Comparison of ENCODE assay signal across 17 mouse cellular contexts in genomic region chr1:106406852-106407251, GRCm38 (mm10).
DNase-seq lines count a peak whose midpoint lies in the region; ATAC-seq and TF ChIP-seq lines count a peak whose summit lies in the region.
"Had no signal": no experiment of that assay in that cellular context is flagged by ENCODE, and none has a peak within 500 bp of the region (broad histone marks: within the 10 kb centered on the region; RNA-seq: fewer than 3 reads in every experiment).

No protein-coding gene starts in this region.

- no peaks in the 10 kb centered on the region for H3K9me3 ChIP-seq in forebrain, postnatal 0 days (ENCODE audit: low read length)
- H3K9me3 ChIP-seq: embryonic facial prominence, embryonic 10.5 days had no signal

- DNase-seq in left cerebral cortex, postnatal 10 days (ENCODE audit: extremely low spot score in 1 of 2, low spot score in 2 of 2), result peak; percentile 38 to 54
- no peak for DNase-seq in left cerebral cortex, adult 11 months (ENCODE audit: low spot score)
- peak; percentile 46 for DNase-seq in Muller cell, postnatal 12 days (ENCODE audit: inconsistent ontology term)
- peak; percentile 58 for DNase-seq in forebrain, postnatal 0 days
- peak; percentile 47 to 69 for DNase-seq in layer of hippocampus, postnatal 14 days (ENCODE audit: low spot score in 2 of 2)
- DNase-seq in gastrocnemius, adult 8-10 months (ENCODE audit: low spot score in 2 of 2), result no peak
- DNase-seq in liver, result no peak
- DNase-seq: gastrocnemius, adult 2 months; heart, adult 11 months; heart, postnatal 4 days; kidney, adult 18-20 months; kidney, postnatal 10 days; liver, postnatal 0 days; thymus, postnatal 4 days had no signal

- H3K27me3 ChIP-seq in forebrain, postnatal 0 days (ENCODE audit: insufficient read depth, low read length), result no peaks in the 10 kb centered on the region

- H3K4me2 ChIP-seq in forebrain, postnatal 0 days (ENCODE audit: low read depth), result no peak overlapping the region

- no peak for TF ChIP-seq CTCF in forebrain, postnatal 0 days (IDR thresholded peaks at IDR 0.05; ENCODE audit: low read depth)

- H3K4me1 ChIP-seq in forebrain, postnatal 0 days (ENCODE audit: insufficient read depth), result no peaks in the 10 kb centered on the region
- H3K4me1 ChIP-seq: embryonic facial prominence, embryonic 10.5 days had no signal

- no peak overlapping the region for H3K9ac ChIP-seq in forebrain, postnatal 0 days
- H3K9ac ChIP-seq: liver, postnatal 0 days had no signal

- no peak overlapping the region for H3K4me3 ChIP-seq in forebrain, postnatal 0 days (ENCODE audit: low read depth, low read length)
- H3K4me3 ChIP-seq: embryonic facial prominence, embryonic 10.5 days; erythroblast, embryonic 14.5 days; gastrocnemius, adult 2 months had no signal

- H3K36me3 ChIP-seq in forebrain, postnatal 0 days (ENCODE audit: insufficient read depth), result no peaks in the 10 kb centered on the region
- H3K36me3 ChIP-seq: embryonic facial prominence, embryonic 10.5 days had no signal

- no peak overlapping the region for H3K27ac ChIP-seq in forebrain, postnatal 0 days (ENCODE audit: low read depth, low read length)
- H3K27ac ChIP-seq: embryonic facial prominence, embryonic 10.5 days; gastrocnemius, adult 2 months; hindbrain, postnatal 0 days had no signal

- intact Hi-C loops in left cerebral cortex, postnatal 10 days (cut with DNase I), result no loop called here

- ATAC-seq in forebrain, postnatal 0 days, result peak; percentile 67
- ATAC-seq: hindbrain, postnatal 0 days; liver, postnatal 0 days had no signal

- 32% methylated on average over 1 of the region's 1 CpGs for WGBS in forebrain, postnatal 0 days

Comparison
In these comparisons a context has a peak if more than half of its experiments do, and no peak if none do; other contexts are left out.
1. DNase-seq: peak in left cerebral cortex, postnatal 10 days (2 of 2), Muller cell, postnatal 12 days (single experiment), forebrain, postnatal 0 days (single experiment) and layer of hippocampus, postnatal 14 days (2 of 2); none in left cerebral cortex, adult 11 months (single experiment), gastrocnemius, adult 8-10 months (0 of 2) and liver (single experiment).